Mouse (Mus musculus) urinary bladder, postnatal 25 days (tissue): ENCODE measurements around the gene Cdt1.

Experiments used
- DNase-seq: peaks from one replicate; pipeline ENCODE4 v3.0.0; 2022; ENCODE audit warnings: low spot score

Cdt1 gene

DNA sequence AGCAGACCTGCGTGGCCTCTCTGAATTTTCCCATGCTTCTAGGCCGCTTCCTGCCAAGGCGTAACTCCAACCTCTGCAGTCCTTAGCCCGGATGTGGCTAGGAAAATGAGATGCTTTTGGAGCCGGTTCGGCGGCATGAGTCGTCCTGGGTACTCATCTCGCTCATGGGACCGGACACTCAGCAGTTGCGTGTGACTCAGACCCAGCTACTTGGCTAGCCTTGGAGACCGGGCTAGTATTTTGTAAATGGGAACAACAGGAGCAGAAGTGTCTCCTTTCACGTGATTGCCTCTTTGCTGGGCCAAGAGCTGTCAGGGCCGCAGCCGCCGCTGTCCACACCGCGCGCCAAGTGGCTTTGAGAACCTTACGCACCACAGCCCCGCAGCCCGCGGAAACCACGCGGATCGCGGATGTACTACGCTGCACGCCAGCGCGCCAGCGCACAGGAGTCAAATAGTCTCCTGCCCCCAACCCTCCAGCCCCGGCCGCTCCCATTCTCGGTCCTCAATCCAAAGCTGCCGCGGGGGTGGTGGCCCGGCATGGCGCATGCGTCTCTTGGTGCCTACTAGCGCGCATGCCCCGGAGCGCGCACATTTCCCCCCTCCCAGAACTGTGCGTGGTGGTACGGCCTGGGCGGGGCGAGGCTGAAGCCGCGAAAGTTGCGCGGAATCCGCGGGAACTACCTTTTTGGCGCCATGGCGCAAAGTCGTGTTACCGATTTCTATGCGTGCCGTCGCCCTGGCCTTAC, at the start of gene Cdt1:
TSS of gene Cdt1 (plus strand) at position 655 of the 748 bp plus-strand sequence.
- peak; percentile 92 for DNase-seq

DNA sequence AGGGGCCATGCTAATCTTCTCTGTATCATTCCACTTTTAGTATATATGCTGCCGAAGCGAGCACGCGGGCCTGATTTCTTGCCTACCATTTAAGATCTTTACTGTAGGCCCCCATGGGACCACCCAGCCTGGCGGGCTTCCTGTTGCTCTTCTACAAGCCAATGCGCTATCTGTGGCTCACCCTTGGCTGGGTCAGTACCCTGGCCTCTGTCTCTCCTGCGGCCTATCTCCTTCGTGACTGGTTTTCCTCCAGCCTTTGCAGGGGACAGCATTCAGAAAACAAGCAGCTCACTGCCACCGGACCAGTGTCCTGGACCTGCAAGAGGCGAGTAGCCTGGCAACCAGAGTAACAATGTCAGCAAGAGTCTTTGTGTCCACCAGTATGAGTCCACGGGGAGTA, 47.2 kb upstream of the Cdt1 start:
- no peak for DNase-seq

DNA sequence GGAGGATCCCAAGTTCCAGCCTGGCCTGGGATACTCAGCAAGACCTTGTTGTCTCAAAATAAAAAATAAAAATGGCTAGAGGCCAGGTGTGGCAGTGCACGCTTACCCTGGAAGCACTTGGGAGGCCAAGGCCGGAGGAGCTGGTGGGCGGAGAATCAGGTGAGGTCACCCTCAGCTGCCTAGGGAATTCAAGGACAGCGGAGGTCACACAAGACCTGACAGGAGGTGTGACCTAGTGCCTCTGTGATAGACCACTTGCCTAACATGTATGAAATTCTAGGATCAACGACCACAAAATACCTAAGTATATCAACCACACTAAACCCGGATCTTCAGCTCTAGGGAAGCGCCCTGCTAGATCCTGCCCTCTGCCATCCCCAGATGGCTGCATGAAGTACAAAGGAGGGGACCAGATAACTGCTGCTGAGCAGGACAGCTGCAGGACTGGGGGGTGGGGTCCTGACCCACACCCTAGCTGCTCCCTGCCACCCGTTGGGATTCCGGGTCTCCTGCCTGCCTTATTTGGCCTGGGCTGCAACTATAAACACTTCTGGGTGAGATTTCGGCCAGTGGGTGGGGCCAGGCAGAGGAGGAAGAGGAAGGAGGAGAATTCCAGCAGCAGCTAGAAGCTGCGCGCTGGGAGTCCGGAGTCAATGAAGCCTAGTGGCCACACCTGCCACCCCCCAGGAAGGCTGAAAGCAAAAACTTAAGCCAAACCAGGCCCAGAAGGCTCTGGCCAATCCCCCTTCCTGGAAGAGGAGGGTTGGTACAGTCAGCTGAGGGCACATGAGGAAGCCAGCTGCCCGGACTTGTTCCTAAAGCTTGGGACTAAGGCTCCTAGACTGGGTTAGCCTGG, 44.8 kb upstream of the Cdt1 start:
- peak; percentile 30 for DNase-seq

DNA sequence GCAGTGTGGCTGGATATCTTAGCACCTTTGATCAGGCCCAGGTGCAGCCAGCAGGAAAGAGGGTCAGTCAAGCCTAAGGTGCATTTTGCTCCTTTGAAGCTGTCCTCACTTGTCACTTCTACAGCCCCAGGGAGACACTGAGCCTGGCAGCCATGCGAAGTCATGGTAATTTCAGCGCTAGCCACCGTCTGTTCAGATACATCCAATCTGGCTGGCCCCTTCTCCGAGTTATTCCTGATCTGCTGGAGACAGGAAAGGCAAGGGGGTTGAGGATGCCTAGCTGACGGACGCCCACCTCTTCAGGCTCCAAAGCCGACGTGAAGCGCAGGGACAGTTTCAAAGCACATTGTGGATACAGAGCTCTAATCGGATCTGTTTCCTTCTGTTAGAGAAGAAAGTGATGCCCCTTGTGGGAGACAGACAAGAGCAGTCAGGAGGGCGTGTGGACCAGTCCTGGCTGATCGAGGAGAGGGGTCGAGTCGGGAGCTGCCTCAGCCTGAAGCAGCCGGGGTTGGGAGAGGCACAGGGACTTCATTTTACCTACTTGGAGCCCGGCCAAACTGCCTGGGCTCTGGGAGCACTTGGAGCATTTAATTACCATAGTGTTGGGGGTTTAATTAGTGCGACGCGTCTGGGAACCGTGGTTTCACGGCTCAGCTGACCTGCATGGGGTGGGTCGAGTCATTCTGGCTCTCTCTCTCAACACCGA, 44.0 kb upstream of the Cdt1 start:
- peak; percentile 29 for DNase-seq

DNA sequence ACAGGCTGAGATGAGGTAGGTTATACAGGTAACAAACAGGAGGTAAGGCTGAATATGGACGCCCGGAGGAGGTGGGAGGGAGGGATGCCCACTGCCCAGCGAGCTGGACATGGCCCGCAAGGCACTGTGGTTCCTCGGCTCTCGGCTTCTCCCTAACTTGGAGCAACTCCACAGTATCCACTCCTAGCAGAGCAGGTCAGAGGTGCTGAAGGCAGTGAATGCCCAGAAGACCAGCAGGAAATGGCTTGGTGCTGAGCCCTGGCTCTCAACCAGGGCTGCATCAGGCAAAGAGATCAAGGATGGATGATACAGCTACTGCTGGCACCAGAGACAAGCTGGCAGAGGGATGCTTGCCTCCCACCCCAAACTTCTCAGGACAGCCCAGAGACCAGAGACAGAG, 43.3 kb upstream of the Cdt1 start:
- no peak for DNase-seq

DNA sequence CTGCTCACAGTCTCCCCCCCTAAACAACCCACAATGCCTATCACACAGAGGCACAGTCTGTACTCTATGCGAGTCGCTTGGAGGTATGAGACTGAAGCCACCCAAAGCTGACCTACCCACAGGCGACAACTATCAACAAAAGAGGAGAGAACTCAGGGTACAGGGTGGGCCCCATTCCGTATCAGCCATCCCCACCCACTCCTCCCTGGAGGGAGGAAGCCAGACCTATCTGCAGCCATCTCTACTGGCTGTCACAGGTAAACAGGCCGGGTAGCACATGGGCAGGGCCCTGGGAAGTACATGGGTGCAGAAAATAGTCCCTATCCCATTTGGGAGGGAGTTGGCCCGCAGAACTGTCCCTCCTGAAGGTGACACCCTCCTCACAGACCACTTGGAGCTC, 42.8 kb upstream of the Cdt1 start:
- no peak for DNase-seq

DNA sequence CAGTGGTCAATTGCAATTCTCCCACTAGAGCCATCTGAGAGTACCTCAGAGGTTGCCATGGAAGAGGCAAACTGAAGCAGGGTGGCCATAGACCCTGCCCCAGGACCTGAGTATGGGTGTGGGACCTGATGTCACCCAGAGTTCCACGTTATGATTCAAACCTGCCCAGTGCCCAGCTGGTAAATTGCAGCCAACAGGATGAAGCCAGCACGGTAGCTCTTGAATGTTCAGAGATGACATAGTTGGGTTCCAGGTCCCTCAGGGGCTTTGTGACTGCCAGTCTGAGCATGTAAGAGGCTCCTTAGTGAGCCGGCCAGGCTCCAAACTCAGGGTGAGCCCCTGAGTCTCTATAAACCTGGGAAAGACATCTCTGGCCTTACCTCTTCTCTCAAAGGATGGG, 41.7 kb upstream of the Cdt1 start:
- no peak for DNase-seq

DNA sequence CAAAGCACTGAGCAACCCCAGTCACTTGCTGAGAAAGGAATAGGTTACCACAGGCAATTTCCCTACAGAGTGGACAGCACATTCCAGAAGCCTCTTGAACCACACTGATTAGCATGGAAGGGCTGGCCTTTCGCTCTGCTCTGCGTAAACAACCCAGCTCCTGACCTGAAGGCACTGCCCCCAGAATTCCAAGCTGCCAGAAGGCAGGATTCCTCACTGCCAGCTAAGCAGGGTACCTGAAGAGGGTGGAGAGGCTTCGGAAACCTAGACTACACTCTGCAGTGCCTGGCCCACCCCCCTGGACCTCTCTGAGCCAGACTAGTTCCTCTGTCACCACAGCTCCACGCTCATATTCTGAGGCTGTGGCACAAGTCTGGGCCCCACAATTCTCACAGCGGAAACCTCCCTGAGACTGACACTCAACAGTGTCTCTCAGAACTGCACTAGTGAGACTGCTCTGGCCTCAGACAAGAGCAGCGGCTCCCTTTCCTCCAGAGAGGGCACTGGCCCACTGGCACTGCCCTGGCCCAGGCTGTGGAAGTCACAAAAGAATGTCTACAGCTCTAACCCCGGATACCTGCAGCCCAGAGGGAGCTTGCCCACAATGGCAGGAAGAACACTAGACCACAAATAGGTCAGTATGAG, 41.2 kb upstream of the Cdt1 start:
- DNase-seq, result no peak

DNA sequence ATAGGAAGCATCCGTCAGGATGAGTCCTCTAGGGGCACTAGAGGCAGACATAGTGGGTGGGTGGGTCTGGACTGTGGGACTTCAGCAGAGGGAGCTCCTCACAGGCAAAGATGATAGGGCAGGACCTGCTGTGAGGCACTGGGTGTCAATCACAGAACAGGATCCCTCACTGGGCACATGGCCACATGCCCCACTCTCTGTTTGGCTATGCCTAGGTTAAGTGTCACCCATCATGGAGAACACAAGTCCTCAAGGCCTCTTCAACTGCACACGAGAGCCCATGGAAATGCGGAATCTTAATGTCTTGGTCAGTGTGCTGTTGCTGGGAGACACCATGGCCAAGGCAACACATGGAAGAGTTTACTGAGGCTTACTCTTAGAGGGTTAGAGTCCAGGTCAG, 39.9 kb upstream of the Cdt1 start:
- no peak for DNase-seq

DNA sequence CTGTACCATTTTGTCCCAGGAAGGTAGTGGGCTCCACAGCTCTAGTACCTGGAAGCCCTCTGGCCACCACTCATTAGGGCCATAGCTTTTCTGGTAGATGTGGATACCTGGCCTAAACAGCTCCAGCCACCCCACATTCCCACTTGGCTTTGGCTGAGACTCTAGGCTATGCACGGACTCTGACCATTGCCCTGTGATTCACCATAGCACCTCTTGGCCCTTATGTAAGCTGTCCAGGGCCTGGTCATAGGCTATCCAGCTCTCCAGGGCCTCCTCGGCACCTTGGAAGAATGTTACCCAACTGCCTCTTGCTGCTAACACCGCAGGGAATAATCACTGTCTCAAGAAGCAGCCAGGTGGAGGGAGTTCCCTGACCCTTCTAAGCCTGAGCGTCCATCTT, 38.7 kb upstream of the Cdt1 start:
- no peak for DNase-seq

DNA sequence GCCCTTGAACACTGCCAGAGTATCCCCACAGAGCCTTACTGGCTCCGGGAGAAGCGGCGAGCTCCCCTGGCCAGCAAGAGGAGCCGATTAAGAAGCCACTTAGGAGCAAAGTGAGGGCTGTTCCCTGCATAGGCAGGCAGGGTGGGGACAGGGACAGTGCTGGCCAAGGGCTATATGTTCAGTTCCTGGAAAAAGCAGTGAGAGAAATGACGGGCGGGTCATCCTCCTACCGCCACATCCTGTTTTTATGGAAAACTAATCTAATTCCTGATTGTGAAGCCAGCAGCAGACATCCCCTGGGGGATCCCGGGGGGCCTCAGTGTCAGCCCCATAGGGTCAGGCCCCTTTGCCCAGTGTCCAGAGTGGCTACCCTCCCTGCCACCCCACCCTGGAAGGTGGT, 36.5 kb upstream of the Cdt1 start:
- DNase-seq, result no peak

DNA sequence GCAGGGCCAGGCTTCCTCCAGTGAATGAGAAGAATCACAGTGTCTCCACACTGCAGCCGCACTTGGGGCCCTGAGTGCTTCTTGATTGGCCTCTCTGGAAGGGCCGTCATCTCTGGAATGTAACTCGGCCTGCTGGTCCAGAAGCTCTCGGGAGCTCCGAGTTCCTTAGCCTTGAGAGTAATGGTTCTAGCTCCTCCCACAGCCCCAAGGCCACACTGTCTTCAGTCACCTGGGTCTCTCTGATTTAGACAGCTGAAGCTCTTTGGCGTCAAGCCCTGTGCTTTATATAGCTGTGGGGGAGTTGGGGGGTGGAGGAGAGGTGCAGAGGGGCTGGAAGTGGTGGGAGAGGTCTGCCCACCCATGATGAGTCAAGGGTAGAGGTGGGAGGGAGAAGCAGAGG, 30.8 kb upstream of the Cdt1 start:
- DNase-seq, result peak; percentile 62

DNA sequence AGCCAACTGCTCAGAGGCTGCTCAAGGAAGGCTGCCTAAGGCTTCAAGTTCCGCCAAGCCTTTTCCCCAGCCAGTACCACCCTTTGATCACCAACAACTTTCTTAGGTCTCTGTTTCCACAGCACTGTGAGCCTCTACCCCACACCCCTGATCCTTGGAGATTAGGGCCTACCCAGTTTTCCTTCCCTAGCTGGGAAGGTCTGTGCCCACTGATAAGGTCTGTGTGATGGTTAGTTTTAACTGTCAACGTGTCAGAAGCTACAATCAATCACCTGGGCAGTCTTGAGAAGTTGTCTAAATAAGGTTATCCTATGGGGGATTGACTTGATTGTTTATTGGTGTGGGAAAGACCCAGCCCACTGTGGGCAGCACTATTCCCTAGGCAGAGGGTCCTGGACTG, 30.0 kb upstream of the Cdt1 start:
- DNase-seq, result no peak

DNA sequence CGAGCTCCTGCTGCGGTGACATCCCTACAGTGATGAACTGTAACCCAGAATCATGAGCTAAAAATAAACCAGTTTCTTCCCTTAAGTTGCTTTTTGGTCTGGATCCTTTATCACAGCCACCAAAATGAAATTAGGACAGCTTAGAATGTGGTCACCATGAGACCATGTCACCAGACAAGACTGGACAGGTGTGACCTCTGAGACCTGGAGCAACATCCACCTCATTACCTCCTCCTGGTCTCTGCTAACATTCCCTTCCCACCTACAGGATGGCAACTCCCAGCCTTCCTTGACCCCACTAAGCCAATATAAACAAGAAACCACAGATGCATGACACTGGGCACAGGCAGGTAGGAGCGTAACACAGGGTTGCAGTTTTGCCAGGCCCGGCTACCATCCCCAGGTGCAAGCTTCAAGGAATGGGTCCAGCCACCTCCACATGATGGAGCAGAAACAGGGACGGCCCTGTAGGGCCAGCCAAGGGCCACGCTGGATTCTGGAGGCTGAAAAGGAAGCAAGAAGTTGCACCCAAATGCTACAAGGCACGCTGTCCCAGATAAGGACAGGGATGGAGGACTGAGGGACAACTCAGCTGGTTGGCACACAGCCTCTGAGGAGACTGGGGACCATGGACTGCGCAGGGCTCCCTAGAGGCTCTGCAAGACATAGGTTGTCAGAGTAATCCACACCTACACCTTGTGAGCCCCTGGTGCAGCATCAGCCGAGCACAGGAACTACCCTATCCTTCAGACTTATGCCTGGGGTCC, 29.3 kb upstream of the Cdt1 start:
- DNase-seq, result no peak

DNA sequence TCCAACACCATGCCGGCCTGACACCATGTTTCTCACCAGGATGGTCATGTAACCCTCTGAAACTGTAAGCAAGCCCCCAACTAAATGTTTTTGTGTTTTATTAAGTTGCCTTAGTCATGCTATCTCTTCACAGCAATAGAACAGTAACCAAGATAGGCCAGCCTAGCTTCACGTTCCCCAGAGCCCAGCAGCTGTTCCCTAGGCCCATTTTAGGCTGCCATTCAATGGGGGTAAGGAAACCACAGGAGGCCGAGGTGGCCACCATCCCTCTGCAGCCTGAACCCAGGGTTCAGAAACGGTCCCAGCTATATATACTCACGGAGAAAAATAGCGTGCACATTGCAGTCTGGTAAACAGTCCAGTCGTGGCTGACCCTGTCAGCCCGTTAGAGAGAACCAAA, 23.7 kb upstream of the Cdt1 start:
- no peak for DNase-seq

DNA sequence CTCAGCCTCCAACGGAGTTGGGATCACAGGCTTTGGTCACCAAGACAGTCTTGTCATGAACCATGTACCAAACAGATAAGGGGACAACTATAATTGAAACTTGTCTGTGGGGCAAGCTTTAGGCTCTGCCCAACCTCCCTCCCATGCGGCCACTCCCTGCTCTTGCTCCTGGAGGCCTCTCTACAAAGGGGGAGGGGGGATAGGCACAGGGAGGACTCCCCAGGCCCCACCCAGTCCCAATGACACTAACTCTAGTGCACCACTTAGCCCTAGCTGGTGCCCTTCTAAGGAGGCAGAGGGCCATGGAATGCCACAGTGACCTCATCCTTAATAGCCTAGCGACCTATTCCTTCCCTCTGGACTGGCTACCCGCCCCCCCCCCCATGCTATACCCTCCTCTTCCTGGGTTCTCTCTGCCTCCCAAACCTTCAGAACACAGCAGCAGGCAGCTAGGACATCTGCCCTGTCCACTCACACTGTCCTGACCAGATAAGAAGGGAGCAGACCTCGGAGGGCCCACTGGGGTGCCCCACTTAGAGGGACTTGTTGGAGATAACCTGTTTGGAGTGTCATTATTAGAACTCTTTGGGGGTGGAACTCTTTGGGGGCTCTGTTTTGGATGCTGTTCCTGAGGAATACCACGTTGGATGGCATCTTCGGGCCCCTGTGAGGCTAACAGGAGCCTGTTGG, 21.6 kb upstream of the Cdt1 start:
- DNase-seq, result no peak

DNA sequence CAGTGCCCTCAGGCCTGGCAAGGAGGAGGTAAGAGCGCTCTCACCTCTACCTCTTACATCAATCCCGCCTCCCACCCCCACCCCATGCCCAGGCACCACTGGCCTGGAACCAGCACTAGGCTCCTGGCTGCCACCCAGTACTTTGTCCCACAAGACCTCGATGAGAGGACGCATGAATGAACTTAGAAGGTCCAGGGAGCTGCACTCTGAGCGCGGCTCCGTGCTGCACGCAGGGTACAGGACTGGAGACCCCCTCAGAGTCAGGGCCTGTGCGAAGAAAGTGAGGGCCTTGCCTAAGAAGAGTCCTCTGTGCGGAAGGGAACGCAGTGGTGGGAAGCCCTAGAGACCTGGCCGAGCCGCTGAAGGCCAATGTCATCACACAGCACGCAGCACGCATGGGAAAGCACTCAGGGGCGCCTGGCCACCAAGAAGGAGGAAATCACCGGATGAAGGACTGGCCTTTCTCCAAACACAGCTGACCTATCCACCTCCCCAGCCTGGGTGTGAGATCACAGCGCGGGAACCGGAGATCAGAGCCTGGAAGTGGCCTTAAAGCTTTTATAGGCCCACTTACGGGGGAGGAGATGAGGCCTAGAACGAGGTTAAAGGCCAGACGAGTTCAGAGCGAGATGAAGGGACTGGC, 20.9 kb upstream of the Cdt1 start:
- DNase-seq, result no peak

DNA sequence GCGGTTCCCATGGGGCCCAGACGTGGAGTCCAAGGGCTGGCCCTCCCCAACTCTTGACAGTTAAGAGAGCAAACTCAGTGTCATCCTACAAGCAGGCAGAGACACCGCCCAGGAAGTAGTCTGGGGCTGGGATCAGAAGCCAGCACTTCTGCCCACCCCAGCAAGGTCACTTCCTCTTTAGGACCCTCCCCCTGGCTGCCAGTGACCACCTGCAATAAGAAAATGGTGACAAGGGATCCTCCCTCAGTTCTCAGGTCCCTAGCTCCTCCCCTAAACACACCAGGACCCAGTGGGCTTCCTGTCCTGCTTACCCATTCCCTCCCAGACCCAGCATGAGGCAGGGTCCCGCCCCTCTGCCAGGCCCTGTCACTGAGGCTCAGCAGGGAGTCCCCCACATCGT, 20.0 kb upstream of the Cdt1 start:
- no peak for DNase-seq

DNA sequence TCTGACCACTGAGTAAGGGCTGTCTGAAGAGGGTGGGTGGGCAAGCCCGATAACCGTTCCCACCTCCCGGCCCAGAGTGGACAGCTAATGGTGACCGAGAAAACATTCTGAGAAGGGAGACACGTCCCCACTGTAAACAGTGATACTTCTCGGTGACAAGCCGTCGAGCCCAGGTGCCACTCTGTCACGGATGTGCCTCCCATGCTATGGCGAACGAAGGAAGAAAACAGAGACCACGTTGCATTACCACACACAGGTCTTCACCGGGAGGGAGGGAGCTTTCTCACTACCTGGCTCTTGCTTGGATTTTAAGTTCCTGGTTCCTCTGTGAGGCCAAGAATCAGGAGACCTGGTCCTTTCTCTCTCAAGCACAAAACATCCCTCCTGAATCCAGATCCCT, 19.5 kb upstream of the Cdt1 start:
- no peak for DNase-seq

DNA sequence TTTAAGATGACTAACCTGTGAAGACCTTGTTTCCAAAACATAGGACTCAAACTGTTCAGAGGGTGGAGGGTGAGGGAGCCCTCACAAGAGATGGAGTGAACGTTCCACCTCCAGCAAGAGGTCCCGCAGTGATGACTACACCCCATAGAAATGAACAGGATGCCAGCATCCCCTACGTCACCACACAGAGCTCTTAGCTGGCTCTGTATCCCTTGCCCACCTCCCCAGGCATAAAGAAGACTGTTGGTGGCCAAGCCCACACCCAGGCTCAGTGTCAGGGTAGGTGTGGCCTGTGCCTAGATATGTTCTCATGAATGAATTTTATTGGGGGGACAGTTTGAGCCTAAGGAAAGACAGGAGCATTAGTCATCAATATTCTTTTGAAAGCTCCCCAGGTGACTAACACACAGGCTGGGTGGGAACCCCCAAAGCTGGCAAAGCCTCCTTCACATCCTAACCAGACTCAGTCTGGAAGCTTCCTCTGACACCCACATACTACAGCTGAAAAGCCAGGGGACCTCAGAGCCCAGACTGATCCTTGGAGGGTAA, 18.9 kb upstream of the Cdt1 start:
- DNase-seq, result no peak
